Mouse (Mus musculus) forebrain, embryonic 16.5 days (tissue): Measurements from ENCODE around the gene Ccdc157. TPM values are rescaled to one million over a fixed set of nuclear protein-coding genes. Genes with fewer than 3 reads are reported as not detected.
A peak's percentile ranks its signal among the peaks of the same experiment; 100 is the strongest.

Source experiments
- ATAC-seq: fragments of 200-750 bp; cut with Nextera tagmentation; 2 replicates; pipeline ENCODE4 v1.8.0; 2017; ENCODE audit warnings: mild to moderate bottlenecking, moderate library complexity
- H3K27ac ChIP-seq: fragments of 300-500 bp; sonication (generic); 2 replicates; pipeline ENCODE4 v1.5.1; 2014; ENCODE audit warnings: low read length, control low read depth
- H3K27me3 ChIP-seq: fragments of 300-500 bp; sonication (generic); replicated peaks from 2 replicates; pipeline ENCODE4 v1.6.1; 2014; ENCODE audit warnings: low read length; ENCODE audit not compliant: control insufficient read depth, insufficient read depth
- H3K36me3 ChIP-seq: fragments of 300-500 bp; sonication (generic); 2 replicates; pipeline ENCODE4 v1.6.1; 2014; ENCODE audit not compliant: control insufficient read depth, insufficient read depth
- H3K4me1 ChIP-seq: fragments of 300-500 bp; sonication (generic); replicated peaks from 2 replicates; pipeline ENCODE4 v1.6.1; 2014; ENCODE audit warnings: low read length; ENCODE audit not compliant: control insufficient read depth, insufficient read depth
- H3K4me2 ChIP-seq: fragments of 300-500 bp; sonication (generic); 2 replicates; pipeline ENCODE4 v1.6.1; 2014; ENCODE audit warnings: mild to moderate bottlenecking, low read length, control low read depth
- H3K4me3 ChIP-seq: fragments of 300-500 bp; sonication (generic); replicated peaks from 2 replicates; pipeline ENCODE4 v1.5.1; 2014; ENCODE audit warnings: mild to moderate bottlenecking, low read length, control low read depth
- H3K9ac ChIP-seq: fragments of 300-500 bp; sonication (generic); replicated peaks from 2 replicates; pipeline ENCODE4 v1.6.1; 2014; ENCODE audit warnings: low read depth, low read length, control low read depth
- H3K9me3 ChIP-seq: fragments of 300-500 bp; sonication (generic); 2 replicates; pipeline ENCODE4 v1.6.1; 2016; ENCODE audit warnings: low read length; ENCODE audit not compliant: control insufficient read depth
- whole genome bisulfite sequencing: fragments of 180-500 bp; shearing (Covaris S2); extraction: QIAGEN DNeasy Blood & Tissue Kit; methylation state at CpG from one replicate; pipeline ENCODE4 v1.1.7; 2014; 5-methylcytosine and 5-hydroxymethylcytosine counted together
- microRNA-seq: library from miRNA; unstranded; fragments of <30 nt; microRNA quantifications from one replicate; pipeline ENCODE4, GENCODE M21; 2017
- polyA plus RNA-seq: library from polyadenylated mRNA; unstranded; fragments of >200 nt; fragmentation: Nextera tagmentation; extraction: Ambion mirVana; gene quantifications from 2 replicates; pipeline ENCODE4 v1.2.1, GENCODE M21; 2015

Gene Ccdc157
- polyA plus RNA-seq, 1 experiment from 2014 or later = 8.0 TPM

DNA sequence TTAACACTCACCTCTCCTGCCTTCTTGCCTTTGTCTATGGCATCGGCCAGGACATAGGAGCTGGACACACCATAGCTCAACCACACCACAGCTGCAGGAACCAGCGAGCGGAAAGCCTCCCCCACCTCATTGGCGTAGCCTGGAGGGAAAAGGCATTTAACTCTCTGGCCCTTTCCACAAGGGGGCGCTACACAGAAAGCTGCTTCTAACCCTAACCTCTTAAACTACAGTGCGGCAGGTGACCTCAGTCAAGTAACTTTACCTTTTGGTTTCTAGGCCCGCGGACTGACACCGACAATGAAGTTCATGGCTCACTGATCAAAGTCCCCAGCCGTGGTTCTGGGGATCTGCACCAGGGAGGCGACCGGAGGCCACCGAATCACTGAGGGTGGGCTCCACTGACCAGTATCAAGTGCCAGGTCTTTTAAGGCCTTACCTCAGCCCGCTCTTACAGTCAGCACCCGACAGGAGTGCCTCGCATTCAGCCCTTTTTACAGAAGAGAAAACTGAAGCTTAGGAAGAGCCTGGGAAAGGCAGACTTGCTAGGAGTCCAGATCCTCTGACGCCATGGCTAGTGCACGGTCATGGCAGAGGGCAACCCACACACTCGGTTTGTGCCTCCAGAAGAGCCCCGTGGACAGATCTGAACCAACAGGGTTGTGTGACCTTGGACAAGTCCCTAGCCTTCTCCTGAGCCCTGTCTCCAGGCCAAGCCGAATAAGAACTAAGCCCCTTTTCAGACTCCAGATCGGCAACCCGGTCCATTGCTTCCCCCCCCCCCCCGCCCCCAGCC is 65.5 kb downstream of the Ccdc157 start:
- WGBS = 5% methylated on average over 23 of the region's 24 CpGs
- peak overlapping the region; percentile 51 for H3K9ac ChIP-seq
- no peak overlapping the region for H3K27ac ChIP-seq
- no peaks in the 10 kb centered on the region for H3K36me3 ChIP-seq
- H3K27me3 ChIP-seq = no peaks in the 10 kb centered on the region
- H3K4me1 ChIP-seq = peaks cover 16% of the 10 kb centered on the region
- H3K4me2 ChIP-seq = peak overlapping the region; percentile 64
- ATAC-seq = no peak
- H3K4me3 ChIP-seq = peak overlapping the region; percentile 53
- no peaks in the 10 kb centered on the region for H3K9me3 ChIP-seq

DNA sequence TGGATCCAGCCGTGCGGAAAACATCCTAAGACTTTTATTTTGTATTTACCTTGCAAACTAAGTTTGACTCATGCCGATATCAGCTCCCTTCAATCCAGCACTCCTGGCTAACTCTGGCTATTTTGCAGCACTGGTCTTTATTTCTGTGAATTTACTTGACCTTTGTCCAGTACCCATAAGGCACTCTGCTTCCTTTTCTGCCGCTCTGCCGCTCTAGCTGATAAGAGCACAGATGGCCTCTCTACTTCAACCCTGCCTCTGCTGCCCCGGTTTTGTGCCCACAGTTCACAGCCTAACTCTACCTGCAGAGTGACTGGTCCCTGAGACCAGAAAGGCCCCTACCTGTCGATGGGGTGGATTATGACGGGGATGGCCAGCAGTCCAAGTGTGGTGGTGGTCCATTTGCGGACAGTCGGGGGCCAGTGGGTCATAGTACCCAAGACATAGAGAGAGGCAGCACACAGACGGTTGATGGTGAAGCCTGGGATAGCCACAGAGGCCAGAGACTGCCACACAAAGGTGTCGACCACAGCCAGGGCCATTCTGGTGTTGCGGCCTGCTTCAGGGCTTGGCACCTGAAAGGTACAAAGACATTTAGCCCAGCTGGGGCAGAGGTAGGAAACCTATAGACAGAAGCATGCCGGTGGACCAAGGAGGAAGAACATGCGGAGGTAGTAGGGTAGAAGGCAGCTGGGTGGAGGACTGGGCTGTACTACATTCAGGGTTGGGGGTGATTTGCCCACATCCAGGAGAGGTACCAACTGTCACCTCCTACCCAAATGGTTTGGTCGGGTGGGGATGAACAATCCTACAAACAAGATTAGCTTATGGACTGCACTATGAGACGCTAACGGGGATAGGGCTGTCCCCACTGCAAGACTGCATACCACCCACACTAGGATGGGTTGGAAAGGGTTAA is 66.4 kb downstream of the Ccdc157 start:
- Histone ChIP-seq H3K9me3 (no peaks in the 10 kb centered on the region), H3K36me3 (no peaks in the 10 kb centered on the region), H3K4me3 (no peak overlapping the region), H3K27ac (no peak overlapping the region), H3K9ac (no peak overlapping the region), H3K27me3 (no peaks in the 10 kb centered on the region), H3K4me1 (peaks cover 16% of the 10 kb centered on the region), H3K4me2 (no peak overlapping the region)
- WGBS = 85% methylated on average over 18 of the region's 18 CpGs
- ATAC-seq = no peak

Small RNA genes lying within 50 kb of the gene (microRNA-seq; reads per million reads assigned to microRNA genes)
- gene Mir3060 = 5.4 reads per million, percentile 22 among the genes with 10 or more reads in this experiment

Other genes starting within 250 kb of the Ccdc157 start
- gene Slc35e4, start 245.6 kb downstream of the Ccdc157 start, polyA plus RNA-seq = 11.7 and 14.6 TPM in 2 replicates
- gene Tcn2, start 228.1 kb downstream of the Ccdc157 start, polyA plus RNA-seq = 14.8 and 17.3 TPM in 2 replicates
- gene Pes1, start 196.3 kb downstream of the Ccdc157 start, polyA plus RNA-seq = 73.4 and 75.5 TPM in 2 replicates
- gene 4930556J24Rik, start 183.5 kb downstream of the Ccdc157 start, polyA plus RNA-seq = 0.21 and 0.30 TPM in 2 replicates
- gene Gal3st1, start 176.7 kb downstream of the Ccdc157 start, polyA plus RNA-seq = 1.6 and 2.6 TPM in 2 replicates
- gene Sec14l4, start 128.8 kb downstream of the Ccdc157 start, polyA plus RNA-seq = not detected in 2 replicates
- 1.2 and 2.8 TPM in 2 replicates for gene Sec14l3, start 95.5 kb downstream of the Ccdc157 start, polyA plus RNA-seq
- 8.8 and 10.3 TPM in 2 replicates for gene Mtfp1, start 64.8 kb downstream of the Ccdc157 start, polyA plus RNA-seq
- gene Sec14l2, start 36.9 kb downstream of the Ccdc157 start, polyA plus RNA-seq = 1.6 and 1.7 TPM in 2 replicates
- 51.7 and 52.6 TPM in 2 replicates for gene Rnf215, start 25.1 kb downstream of the Ccdc157 start, polyA plus RNA-seq
- gene Sf3a1, start 57 bp upstream of the Ccdc157 start, polyA plus RNA-seq = 59.4 and 60.6 TPM in 2 replicates
- gene Tbc1d10a, start 26.5 kb upstream of the Ccdc157 start, polyA plus RNA-seq = 29.1 and 33.4 TPM in 2 replicates
- 2.3 TPM in 2 replicates for gene Castor1, start 57.9 kb upstream of the Ccdc157 start, polyA plus RNA-seq
- gene Osm, start 76.1 kb upstream of the Ccdc157 start, polyA plus RNA-seq = 0.10 TPM in 1 of 2 replicates, not detected in the other
- 0.05 TPM in 1 of 2 replicates, not detected in the other for gene Lif, start 97.3 kb upstream of the Ccdc157 start, polyA plus RNA-seq